Mouse (Mus musculus): ENCODE results near the gene Il6st.
"Not testable (repeated sequence)": the region's sequence is repeated elsewhere in the genome, so short reads cannot be mapped to it uniquely, and the experiment has no call there.

Il6st gene

GRCm38 (mm10) chr13:112463868-112464625, at the start of gene Il6st:
TSS of gene Il6st (plus strand) at chr13:112464070.
- DNase-seq (ENCODE audit: inconsistent ontology term), result peak; percentile 99

GRCm38 (mm10) chr13:112415896-112416295, 48.0 kb upstream of the Il6st start:
- no peak for DNase-seq (ENCODE audit: inconsistent ontology term)

- peak; percentile 40 for DNase-seq (ENCODE audit: inconsistent ontology term)
These were observed 47.3 kb upstream of the Il6st start for GRCm38 (mm10) chr13:112416410-112417162.

GRCm38 (mm10) chr13:112417163-112417523, 46.7 kb upstream of the Il6st start:
- no peak for DNase-seq (ENCODE audit: inconsistent ontology term)

- DNase-seq (ENCODE audit: inconsistent ontology term), result no peak
These were observed 45.9 kb upstream of the Il6st start for GRCm38 (mm10) chr13:112417861-112418423.

- no peak for DNase-seq (ENCODE audit: inconsistent ontology term)
These were observed 45.3 kb upstream of the Il6st start for GRCm38 (mm10) chr13:112418595-112418994.

- DNase-seq (ENCODE audit: inconsistent ontology term), result no peak
These were observed 39.7 kb upstream of the Il6st start for GRCm38 (mm10) chr13:112424212-112424611.

GRCm38 (mm10) chr13:112424635-112425034, 39.2 kb upstream of the Il6st start:
- no peak for DNase-seq (ENCODE audit: inconsistent ontology term)

GRCm38 (mm10) chr13:112425181-112425654, 38.7 kb upstream of the Il6st start:
- peak; percentile 32 for DNase-seq (ENCODE audit: inconsistent ontology term)

- no peak for DNase-seq (ENCODE audit: inconsistent ontology term)
These were observed 37.4 kb upstream of the Il6st start for GRCm38 (mm10) chr13:112426265-112427135.

- DNase-seq (ENCODE audit: inconsistent ontology term), result not testable (repeated sequence)
These were observed 36.8 kb upstream of the Il6st start for GRCm38 (mm10) chr13:112427136-112427470.

GRCm38 (mm10) chr13:112427521-112427920, 36.3 kb upstream of the Il6st start:
- DNase-seq (ENCODE audit: inconsistent ontology term), result no peak

GRCm38 (mm10) chr13:112433271-112433670, 30.6 kb upstream of the Il6st start:
- DNase-seq (ENCODE audit: inconsistent ontology term), result no peak

- no peak for DNase-seq (ENCODE audit: inconsistent ontology term)
These were observed 28.4 kb upstream of the Il6st start for GRCm38 (mm10) chr13:112435241-112436075.

GRCm38 (mm10) chr13:112436288-112436687, 27.6 kb upstream of the Il6st start:
- DNase-seq (ENCODE audit: inconsistent ontology term), result no peak

- DNase-seq (ENCODE audit: inconsistent ontology term), result no peak
These were observed 25.6 kb upstream of the Il6st start for GRCm38 (mm10) chr13:112438001-112438868.

- DNase-seq (ENCODE audit: inconsistent ontology term), result peak; percentile 19
These were observed 24.6 kb upstream of the Il6st start for GRCm38 (mm10) chr13:112439105-112439818.

GRCm38 (mm10) chr13:112439917-112440361, 23.9 kb upstream of the Il6st start:
- peak; percentile 44 for DNase-seq (ENCODE audit: inconsistent ontology term)

- DNase-seq (ENCODE audit: inconsistent ontology term), result no peak
These were observed 23.2 kb upstream of the Il6st start for GRCm38 (mm10) chr13:112440668-112441067.
